Mouse (Mus musculus) myocyte (in vitro differentiated cells): ENCODE results near the gene Cck. TPM values are rescaled to one million over a fixed set of nuclear protein-coding genes. Genes with fewer than 3 reads are reported as not detected.

Source experiments
- H3K27me3 ChIP-seq: one replicate; pipeline ENCODE4 v1.6.1; 2011; ENCODE audit not compliant: control insufficient read depth, insufficient read depth, insufficient read length
- H3K36me3 ChIP-seq: one replicate; pipeline ENCODE4 v1.6.1; 2011; ENCODE audit not compliant: control insufficient read depth, insufficient read depth
- H3K4me2 ChIP-seq: one replicate; pipeline ENCODE4 v1.6.1; 2011; ENCODE audit warnings: low read depth, control low read depth
- H3K4me3 ChIP-seq: one replicate; pipeline ENCODE4 v1.5.1; 2011; ENCODE audit warnings: mild to moderate bottlenecking, control low read depth, moderate library complexity
- H3K79me2 ChIP-seq: one replicate; pipeline ENCODE4 v1.6.1; 2011; ENCODE audit not compliant: control insufficient read depth, insufficient read depth
- H3ac ChIP-seq: one replicate; pipeline ENCODE4 v1.6.1; 2011; ENCODE audit not compliant: control insufficient read depth, insufficient read length
- CEBPB ChIP-seq: IDR thresholded peaks from 2 replicates; pipeline ENCODE4 v1.6.1; 2011; ENCODE audit warnings: mild to moderate bottlenecking, moderate library complexity; ENCODE audit not compliant: poor library complexity, insufficient read depth, severe bottlenecking
- E2F4 ChIP-seq: IDR thresholded peaks from one replicate; pipeline ENCODE4 v1.6.1; 2011; ENCODE audit warnings: mild to moderate bottlenecking, control low read depth, moderate library complexity; ENCODE audit not compliant: insufficient read depth
- MAX ChIP-seq: IDR thresholded peaks from one replicate; pipeline ENCODE4 v1.6.1; 2011; ENCODE audit warnings: low read depth, mild to moderate bottlenecking, control low read depth
- MYOD1 ChIP-seq, 3 experiments: IDR thresholded peaks; one replicate each; pipeline ENCODE4 v1.6.1; 2011; ENCODE audit warnings: control low read depth in 2 of 3, low read depth in 2 of 3, mild to moderate bottlenecking in 2 of 3, moderate library complexity in 1 of 3; ENCODE audit not compliant: insufficient read length in 2 of 3, control insufficient read depth in 1 of 3
- MYOG ChIP-seq, 3 experiments: IDR thresholded peaks; one replicate each; pipeline ENCODE4 v1.6.1; 2011; ENCODE audit warnings: control low read depth in 2 of 3, low read depth in 2 of 3, mild to moderate bottlenecking in 2 of 3; ENCODE audit not compliant: insufficient read length in 2 of 3, control insufficient read depth in 1 of 3, insufficient read depth in 1 of 3
- POLR2A ChIP-seq: IDR thresholded peaks from one replicate; pipeline ENCODE4 v1.6.1; 2011; ENCODE audit warnings: low read depth, mild to moderate bottlenecking, control low read depth, moderate library complexity; ENCODE audit not compliant: insufficient read length
- POLR2AphosphoS2 ChIP-seq: IDR thresholded peaks from one replicate; pipeline ENCODE4 v1.6.1; 2011; ENCODE audit warnings: low read depth, control low read depth; ENCODE audit not compliant: insufficient read length
- REST ChIP-seq: IDR thresholded peaks from one replicate; pipeline ENCODE4 v1.6.1; 2011; ENCODE audit warnings: mild to moderate bottlenecking, control low read depth, moderate library complexity; ENCODE audit not compliant: insufficient read depth, insufficient read length
- SRF ChIP-seq: IDR thresholded peaks from one replicate; pipeline ENCODE4 v1.6.1; 2011; ENCODE audit warnings: low read depth; ENCODE audit not compliant: control insufficient read depth, insufficient read length
- TCF12 ChIP-seq: IDR thresholded peaks from one replicate; pipeline ENCODE4 v1.6.1; 2011; ENCODE audit warnings: mild to moderate bottlenecking, control low read depth; ENCODE audit not compliant: poor library complexity, insufficient read depth, severe bottlenecking
- TCF3 ChIP-seq: IDR thresholded peaks from one replicate; pipeline ENCODE4 v1.6.1; 2011; ENCODE audit warnings: low read depth, control low read depth; ENCODE audit not compliant: insufficient read length
- USF1 ChIP-seq: IDR thresholded peaks from one replicate; pipeline ENCODE4 v1.6.1; 2011; ENCODE audit warnings: low read depth, mild to moderate bottlenecking, control low read depth, moderate library complexity
- polyA plus RNA-seq: library from polyadenylated mRNA; unstranded; fragments of >200 nt; fragmentation: generic; extraction: Trizol; gene quantifications from one replicate; pipeline ENCODE4 v1.2.1, GENCODE M21; 2012; ENCODE audit warnings: missing spikeins

The Cck gene
- polyA plus RNA-seq = 0.10 TPM

DNA sequence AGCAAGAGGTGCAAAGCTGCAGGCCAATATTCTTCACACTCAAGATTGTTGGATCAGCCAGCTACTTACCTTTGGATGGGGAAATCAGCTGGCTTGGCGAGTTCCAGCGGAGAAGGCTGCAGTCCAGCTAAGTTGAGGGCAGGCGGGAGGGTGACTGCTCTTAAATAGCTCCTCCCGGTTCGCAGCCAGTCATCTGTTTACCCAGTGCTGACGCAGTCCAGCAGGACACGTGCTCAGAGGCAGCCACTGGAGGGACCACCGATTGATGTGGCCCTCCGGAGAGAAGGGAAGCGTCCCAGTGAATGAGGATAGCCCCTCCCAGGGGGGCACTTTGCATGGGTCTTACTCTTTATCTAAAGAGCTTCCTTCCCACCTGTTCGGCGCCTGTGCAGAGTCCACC lies at the start of gene Cck:
Cck (minus strand) TSS at position 166 of the 400 bp plus-strand sequence.
- no peak within 1 kb of the TSS for H3K4me2 ChIP-seq
- no peak for TF ChIP-seq CEBPB
- no peak for TF ChIP-seq POLR2A
- no peak for TF ChIP-seq TCF3
- no peaks in the 10 kb centered on the region for H3K79me2 ChIP-seq
- H3K36me3 ChIP-seq = no peaks in the 10 kb centered on the region
- no peak within 1 kb of the TSS for H3K4me3 ChIP-seq
- H3K27me3 ChIP-seq = peaks cover 68% of the 10 kb centered on the region
- no peak within 1 kb of the TSS for H3ac ChIP-seq

DNA sequence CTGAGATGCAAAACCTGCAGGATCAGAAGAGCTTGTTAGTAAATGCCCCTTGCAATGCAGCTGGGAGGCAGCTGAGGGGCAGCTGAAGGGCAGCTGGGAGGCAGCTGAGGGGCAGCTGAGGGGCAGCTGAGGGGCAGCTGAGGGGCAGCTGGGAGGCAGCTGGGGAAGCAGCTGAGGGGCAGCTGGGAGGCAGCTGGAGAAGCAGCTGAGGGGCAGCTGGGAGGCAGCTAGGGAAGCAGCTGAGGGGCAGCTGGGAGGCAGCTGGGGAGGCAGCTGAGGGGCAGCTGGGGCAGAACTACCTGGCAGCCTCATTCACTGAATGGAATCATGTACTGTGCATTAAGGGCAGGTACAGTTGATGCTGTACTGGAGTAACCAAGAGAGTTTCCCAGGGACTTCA lies 46.0 kb upstream of the Cck start:
- no peak overlapping the region for H3ac ChIP-seq
- H3K4me3 ChIP-seq = no peak overlapping the region
- H3K4me2 ChIP-seq = no peak overlapping the region
- TF ChIP-seq MYOG (IDR thresholded peaks at IDR 0.05; ENCODE audit: control insufficient read depth in 1 of 3, insufficient read depth in 1 of 3, insufficient read length in 2 of 3, low read depth in 2 of 3) = peak in 2 of 3 experiments; percentile 66 to 91
- TF ChIP-seq TCF3 = peak; percentile 80
- peak in 2 of 3 experiments; percentile 86 for TF ChIP-seq MYOD1 (IDR thresholded peaks at IDR 0.05; ENCODE audit: control insufficient read depth in 1 of 3, insufficient read length in 2 of 3, low read depth in 2 of 3)
- TF ChIP-seq CEBPB = no peak
- TF ChIP-seq TCF12 = peak; percentile 39
- TF ChIP-seq SRF = no peak
- H3K79me2 ChIP-seq = no peaks in the 10 kb centered on the region
- H3K36me3 ChIP-seq = no peaks in the 10 kb centered on the region
- no peaks in the 10 kb centered on the region for H3K27me3 ChIP-seq

DNA sequence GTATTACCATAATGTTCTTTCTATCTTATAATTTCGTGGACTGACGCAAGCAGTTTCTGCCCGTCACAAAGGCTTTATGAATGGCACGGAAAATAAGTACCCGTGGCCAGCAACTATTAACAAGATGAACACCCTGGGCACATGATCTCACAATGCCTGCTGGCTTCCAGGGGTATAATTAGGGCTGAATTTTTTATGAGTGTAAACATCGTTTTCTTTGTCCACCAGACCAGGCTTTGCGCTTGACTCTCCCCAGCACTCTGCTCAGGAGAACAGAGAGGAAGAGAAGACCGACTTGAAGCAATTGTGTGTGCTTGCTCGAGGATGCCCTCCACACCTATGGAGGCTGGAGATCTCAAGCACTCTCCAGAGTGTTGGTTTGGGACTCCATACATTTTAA lies 37.1 kb upstream of the Cck start:
- Histone ChIP-seq H3K79me2 (no peaks in the 10 kb centered on the region), H3ac (no peak overlapping the region), H3K36me3 (no peaks in the 10 kb centered on the region), H3K4me3 (no peak overlapping the region), H3K27me3 (peaks cover 5% of the 10 kb centered on the region), H3K4me2 (no peak overlapping the region)
- TF ChIP-seq MAX = no peak
- no peak for TF ChIP-seq E2F4
- TF ChIP-seq TCF12 = no peak
- no peak for TF ChIP-seq POLR2A

DNA sequence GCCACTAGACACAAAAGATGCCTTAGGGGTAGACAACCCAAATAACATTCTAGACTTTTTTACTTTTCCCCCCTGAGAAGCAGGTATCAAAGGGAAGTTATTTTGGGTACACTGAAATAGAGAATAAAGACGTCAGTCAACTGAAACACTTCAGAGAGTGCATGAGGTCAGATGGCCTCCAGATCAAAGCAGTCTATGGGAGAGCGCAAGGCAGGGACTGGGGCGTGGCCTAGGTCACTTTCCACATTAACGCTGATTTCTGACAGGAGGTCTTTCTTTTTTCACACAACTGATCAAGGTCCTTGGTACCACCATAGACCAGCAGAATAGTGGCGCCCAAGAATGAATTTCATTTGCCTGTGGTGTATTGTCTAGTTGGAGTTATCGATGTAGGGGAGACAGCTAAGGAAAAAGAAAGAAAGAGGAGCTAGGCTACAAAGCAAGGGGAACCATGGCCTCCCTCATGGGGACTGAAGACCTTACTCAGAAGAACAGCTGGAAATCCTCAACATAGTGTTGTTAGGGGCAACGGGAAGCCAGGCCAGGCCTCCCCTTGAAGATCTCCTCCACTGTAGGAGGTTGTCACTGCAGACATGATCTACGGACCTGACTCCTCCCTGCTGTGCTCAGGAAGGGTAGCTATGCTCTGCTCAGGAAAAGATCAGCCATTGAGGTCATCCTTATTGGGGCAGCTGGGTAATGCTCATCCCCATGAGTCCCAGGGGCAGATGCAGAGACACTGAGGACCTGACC lies 33.3 kb upstream of the Cck start:
- H3K36me3 ChIP-seq = no peaks in the 10 kb centered on the region
- no peak overlapping the region for H3ac ChIP-seq
- no peak overlapping the region for H3K4me3 ChIP-seq
- TF ChIP-seq CEBPB = no peak
- no peak for TF ChIP-seq SRF
- no peak for TF ChIP-seq MYOG (IDR thresholded peaks at IDR 0.05; ENCODE audit: control insufficient read depth in 1 of 3, insufficient read depth in 1 of 3, insufficient read length in 2 of 3, low read depth in 2 of 3)
- no peak for TF ChIP-seq POLR2A
- no peak for TF ChIP-seq USF1
- TF ChIP-seq E2F4 = no peak
- TF ChIP-seq MYOD1 (IDR thresholded peaks at IDR 0.05; ENCODE audit: control insufficient read depth in 1 of 3, insufficient read length in 2 of 3, low read depth in 2 of 3) = no peak
- TF ChIP-seq POLR2AphosphoS2 = no peak
- no peak for TF ChIP-seq TCF3
- TF ChIP-seq REST = no peak
- TF ChIP-seq TCF12 = no peak
- no peak for TF ChIP-seq MAX
- H3K4me2 ChIP-seq = no peak overlapping the region
- peaks cover 5% of the 10 kb centered on the region for H3K27me3 ChIP-seq
- H3K79me2 ChIP-seq = no peaks in the 10 kb centered on the region

DNA sequence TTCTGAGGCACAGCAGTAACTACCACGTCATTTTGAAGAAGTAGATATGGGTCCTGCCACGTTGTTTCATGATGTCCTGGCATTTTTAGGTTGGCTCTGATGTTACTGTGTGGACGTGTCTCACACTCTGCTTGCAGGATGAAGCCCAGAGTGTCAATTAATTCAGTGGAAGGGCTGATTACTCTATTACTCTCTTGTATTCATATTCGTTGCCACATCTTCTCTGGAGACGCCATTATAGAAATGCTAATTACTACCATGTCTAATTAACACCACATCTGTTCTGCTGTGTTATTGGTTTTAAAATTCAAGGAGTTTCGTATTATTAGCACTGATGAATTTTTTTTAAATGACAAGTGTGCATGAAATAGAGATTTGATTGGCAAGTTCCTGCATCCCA lies 30.7 kb upstream of the Cck start:
- Histone ChIP-seq H3ac (no peak overlapping the region), H3K79me2 (no peaks in the 10 kb centered on the region), H3K36me3 (no peaks in the 10 kb centered on the region), H3K4me3 (no peak overlapping the region), H3K4me2 (no peak overlapping the region), H3K27me3 (no peaks in the 10 kb centered on the region)
- TF ChIP-seq REST = no peak
- TF ChIP-seq MYOG (IDR thresholded peaks at IDR 0.05; ENCODE audit: control insufficient read depth in 1 of 3, insufficient read depth in 1 of 3, insufficient read length in 2 of 3, low read depth in 2 of 3) = no peak
- TF ChIP-seq TCF12 = no peak
- no peak for TF ChIP-seq TCF3
- TF ChIP-seq MAX = no peak
- TF ChIP-seq CEBPB = no peak
- TF ChIP-seq POLR2A = no peak
